In the genomic region with DNA sequence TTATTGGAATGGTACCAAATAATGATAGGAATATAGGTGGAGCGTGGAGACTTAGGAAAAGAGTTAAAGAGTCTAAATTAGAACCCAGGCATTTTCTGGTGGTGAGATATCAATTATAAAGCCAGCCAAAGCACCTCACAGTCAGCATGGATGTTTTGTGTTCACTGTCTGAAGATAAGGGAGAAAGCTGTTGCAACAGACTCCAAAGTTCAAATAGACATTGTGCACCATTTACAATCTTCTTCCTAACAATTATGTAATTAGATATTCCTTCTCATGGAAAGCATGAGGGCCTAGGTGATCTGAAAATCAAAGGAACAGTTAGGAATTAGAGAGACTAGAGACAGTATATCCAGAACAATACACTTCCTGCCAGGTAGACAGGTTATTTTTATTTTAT, we compare ENCODE assay signal across 22 mouse cellular contexts.
DNase-seq lines count a peak whose midpoint lies in the region; ATAC-seq and TF ChIP-seq lines count a peak whose summit lies in the region.
"Had no signal": no experiment of that assay in that cellular context is flagged by ENCODE, and none has a peak within 500 bp of the region (broad histone marks: within the 10 kb centered on the region; RNA-seq: fewer than 3 reads in every experiment).

No protein-coding gene starts in this region.

- no peaks in the 10 kb centered on the region for H3K4me1 ChIP-seq in liver, adult 2 months (ENCODE audit: control insufficient read depth, insufficient read depth, low read length)
- no peaks in the 10 kb centered on the region for H3K4me1 ChIP-seq in liver, postnatal 0 days (ENCODE audit: insufficient read depth)
- H3K4me1 ChIP-seq in intestine, embryonic 15.5 days (replicated peaks) = no peaks in the 10 kb centered on the region
- no peaks in the 10 kb centered on the region for H3K4me1 ChIP-seq in intestine, embryonic 16.5 days (ENCODE audit: control insufficient read depth, insufficient read depth, low read length)
- H3K4me1 ChIP-seq in intestine, postnatal 0 days (replicated peaks; ENCODE audit: control insufficient read depth, insufficient read depth, low read length) = no peaks in the 10 kb centered on the region
- no peaks in the 10 kb centered on the region for H3K4me1 ChIP-seq in forebrain, embryonic 12.5 days

- TF ChIP-seq CTCF in liver, adult 2 months (IDR thresholded peaks at IDR 0.05; ENCODE audit: low read depth, low read length) = no peak
- no peak for TF ChIP-seq CTCF in liver, postnatal 0 days (IDR thresholded peaks at IDR 0.05; ENCODE audit: low read depth)
- TF ChIP-seq CTCF in intestine, postnatal 0 days (IDR thresholded peaks at IDR 0.05; ENCODE audit: low read depth) = no peak

- TF ChIP-seq EP300 in liver, postnatal 0 days (IDR thresholded peaks at IDR 0.05; ENCODE audit: low read depth) = no peak

- no peaks in the 10 kb centered on the region for H3K27me3 ChIP-seq in liver, adult 2 months (ENCODE audit: control insufficient read depth, insufficient read depth, low read length)
- H3K27me3 ChIP-seq in liver, postnatal 0 days (ENCODE audit: insufficient read depth, low read length) = no peaks in the 10 kb centered on the region
- no peaks in the 10 kb centered on the region for H3K27me3 ChIP-seq in intestine, embryonic 15.5 days (replicated peaks)
- no peaks in the 10 kb centered on the region for H3K27me3 ChIP-seq in intestine, embryonic 16.5 days (replicated peaks; ENCODE audit: control insufficient read depth, insufficient read depth, low read length)
- no peaks in the 10 kb centered on the region for H3K27me3 ChIP-seq in intestine, postnatal 0 days (replicated peaks; ENCODE audit: control insufficient read depth, insufficient read depth, low read length)
- no peaks in the 10 kb centered on the region for H3K27me3 ChIP-seq in forebrain, embryonic 12.5 days
- H3K27me3 ChIP-seq: CH12.LX, Patski had no signal

- ATAC-seq in liver, postnatal 0 days = no peak
- peak; percentile 68; the same call in 1 of the 2 replicates for ATAC-seq in intestine, embryonic 15.5 days
- ATAC-seq in intestine, embryonic 16.5 days = peak; percentile 86
- ATAC-seq in intestine, postnatal 0 days = peak; percentile 51; the same call in 1 of the 2 replicates
- ATAC-seq in forebrain, embryonic 12.5 days (ENCODE audit: low FRiP score) = no peak
- ATAC-seq: activated CD4-positive, CD25-positive, alpha-beta regulatory T cell, adult 4 months; CD4-positive, CD25-positive, alpha-beta regulatory T cell, adult 4 months; Patski had no signal

- no peaks in the 10 kb centered on the region for H3K36me3 ChIP-seq in liver, adult 2 months (ENCODE audit: control insufficient read depth, insufficient read depth, low read length)
- no peaks in the 10 kb centered on the region for H3K36me3 ChIP-seq in liver, postnatal 0 days (replicated peaks; ENCODE audit: insufficient read depth, low read length)
- no peaks in the 10 kb centered on the region for H3K36me3 ChIP-seq in intestine, embryonic 15.5 days
- no peaks in the 10 kb centered on the region for H3K36me3 ChIP-seq in intestine, embryonic 16.5 days (ENCODE audit: control insufficient read depth, insufficient read depth, low read length)
- no peaks in the 10 kb centered on the region for H3K36me3 ChIP-seq in intestine, postnatal 0 days (ENCODE audit: control insufficient read depth, insufficient read depth)
- H3K36me3 ChIP-seq in forebrain, embryonic 12.5 days (replicated peaks) = no peaks in the 10 kb centered on the region
- H3K36me3 ChIP-seq: G1E had no signal

- no peaks in the 10 kb centered on the region for H3K79me2 ChIP-seq in liver, adult 2 months (ENCODE audit: control insufficient read depth, insufficient read depth, low read length)

- DNase-seq in liver, adult 2 months (ENCODE audit: extremely low read depth, low read depth, low spot score) = peak; percentile 41
- no peak for DNase-seq in liver, postnatal 0 days
- DNase-seq in cerebellum, adult 8-10 months = no peak
- DNase-seq in lung, postnatal 25 days (ENCODE audit: low spot score) = no peak
- DNase-seq: adrenal gland, adult 2 months; adrenal gland, adult 8-10 months; adrenal gland, postnatal 10 days; adrenal gland, postnatal 14 days; adrenal gland, postnatal 25 days; adrenal gland, postnatal 36 days; B cell, adult 2 months; cerebellum, adult 11 months; cerebellum, adult 11-12 months had no signal

- H3K4me3 ChIP-seq in liver, adult 2 months (ENCODE audit: insufficient read depth, low read depth, low read length) = no peak overlapping the region
- H3K4me3 ChIP-seq in liver, postnatal 0 days (ENCODE audit: low read depth, low read length) = no peak overlapping the region
- no peak overlapping the region for H3K4me3 ChIP-seq in intestine, embryonic 15.5 days (replicated peaks)
- no peak overlapping the region for H3K4me3 ChIP-seq in intestine, embryonic 16.5 days (ENCODE audit: low read length)
- no peak overlapping the region for H3K4me3 ChIP-seq in intestine, postnatal 0 days (ENCODE audit: low read depth, low read length)
- H3K4me3 ChIP-seq in forebrain, embryonic 12.5 days (replicated peaks) = no peak overlapping the region

- no peak overlapping the region for H3K9ac ChIP-seq in liver, adult 2 months (ENCODE audit: low read depth, low read length)
- no peak overlapping the region for H3K9ac ChIP-seq in liver, postnatal 0 days (replicated peaks)
- H3K9ac ChIP-seq in intestine, embryonic 15.5 days = no peak overlapping the region
- no peak overlapping the region for H3K9ac ChIP-seq in intestine, embryonic 16.5 days (ENCODE audit: low read depth, low read length)
- H3K9ac ChIP-seq in intestine, postnatal 0 days (ENCODE audit: low read depth, low read length) = no peak overlapping the region
- H3K9ac ChIP-seq in forebrain, embryonic 12.5 days = no peak overlapping the region

- WGBS in liver, adult 2 months = 65% methylated on average over 1 of the region's 1 CpGs
- WGBS in liver, postnatal 0 days (ENCODE audit: insufficient replicate concordance) = 61% methylated on average over 1 of the region's 1 CpGs
- WGBS in intestine, embryonic 15.5 days = 85% methylated on average over 1 of the region's 1 CpGs
- WGBS in intestine, embryonic 16.5 days = 90% methylated on average over 1 of the region's 1 CpGs
- 68% methylated on average over 1 of the region's 1 CpGs for WGBS in intestine, postnatal 0 days
- 88% methylated on average over 1 of the region's 1 CpGs for WGBS in forebrain, embryonic 12.5 days

- H3K27ac ChIP-seq in liver, adult 2 months (replicated peaks; ENCODE audit: insufficient read depth, low read depth, low read length) = no peak overlapping the region
- no peak overlapping the region for H3K27ac ChIP-seq in liver, postnatal 0 days (ENCODE audit: low read depth)
- no peak overlapping the region for H3K27ac ChIP-seq in intestine, embryonic 15.5 days
- no peak overlapping the region for H3K27ac ChIP-seq in intestine, embryonic 16.5 days (ENCODE audit: low read length)
- no peak overlapping the region for H3K27ac ChIP-seq in intestine, postnatal 0 days (ENCODE audit: low read depth, low read length)
- no peak overlapping the region for H3K27ac ChIP-seq in forebrain, embryonic 12.5 days

- no peak overlapping the region for H3K4me2 ChIP-seq in liver, postnatal 0 days (ENCODE audit: low read depth, low read length)
- no peak overlapping the region for H3K4me2 ChIP-seq in intestine, embryonic 15.5 days (replicated peaks)
- H3K4me2 ChIP-seq in intestine, embryonic 16.5 days (ENCODE audit: low read depth, low read length) = no peak overlapping the region
- no peak overlapping the region for H3K4me2 ChIP-seq in intestine, postnatal 0 days (replicated peaks; ENCODE audit: low read depth)
- no peak overlapping the region for H3K4me2 ChIP-seq in forebrain, embryonic 12.5 days

- H3K9me3 ChIP-seq in liver, postnatal 0 days (ENCODE audit: low read length) = no peaks in the 10 kb centered on the region
- H3K9me3 ChIP-seq in intestine, embryonic 15.5 days = no peaks in the 10 kb centered on the region
- no peaks in the 10 kb centered on the region for H3K9me3 ChIP-seq in intestine, embryonic 16.5 days (ENCODE audit: control insufficient read depth, low read length)
- no peaks in the 10 kb centered on the region for H3K9me3 ChIP-seq in intestine, postnatal 0 days (ENCODE audit: control insufficient read depth)
- no peaks in the 10 kb centered on the region for H3K9me3 ChIP-seq in forebrain, embryonic 12.5 days
- H3K9me3 ChIP-seq: G1E had no signal

- TF ChIP-seq POLR2A in liver, adult 2 months (IDR thresholded peaks at IDR 0.05; ENCODE audit: extremely low read depth, insufficient read depth, low read length) = no peak

Comparison
In these comparisons a context has a peak if more than half of its experiments do, and no peak if none do; other contexts are left out.
1. ATAC-seq: peak in intestine, embryonic 15.5 days (single experiment), intestine, embryonic 16.5 days (single experiment) and intestine, postnatal 0 days (single experiment); none in liver, postnatal 0 days (single experiment) and forebrain, embryonic 12.5 days (single experiment).